Mouse (Mus musculus) intestine, embryonic 15.5 days (tissue): Measurements from ENCODE around the gene Zbtb5. TPM values are rescaled to one million over a fixed set of nuclear protein-coding genes. Genes with fewer than 3 reads are reported as not detected.
"Not testable (repeated sequence)": the region's sequence is repeated elsewhere in the genome, so short reads cannot be mapped to it uniquely, and the experiment has no call there.

Experiments
- ATAC-seq: fragments of 200-750 bp; cut with Nextera tagmentation; 2 replicates; pipeline ENCODE4 v1.8.0; 2017; ENCODE audit warnings: moderate TSS enrichment, moderate library complexity
- H3K27ac ChIP-seq: fragments of 300-500 bp; sonication (generic); 2 replicates; pipeline ENCODE4 v1.5.1; 2015; ENCODE audit warnings: mild to moderate bottlenecking, inconsistent platforms
- H3K27me3 ChIP-seq: fragments of 300-500 bp; sonication (generic); replicated peaks from 2 replicates; pipeline ENCODE4 v1.6.1; 2015; ENCODE audit warnings: inconsistent platforms
- H3K36me3 ChIP-seq: fragments of 300-500 bp; sonication (generic); 2 replicates; pipeline ENCODE4 v1.6.1; 2015; ENCODE audit warnings: inconsistent platforms
- H3K4me1 ChIP-seq: fragments of 300-500 bp; sonication (generic); replicated peaks from 2 replicates; pipeline ENCODE4 v1.6.1; 2015; ENCODE audit warnings: inconsistent platforms
- H3K4me2 ChIP-seq: fragments of 300-500 bp; sonication (generic); replicated peaks from 2 replicates; pipeline ENCODE4 v1.6.1; 2015; ENCODE audit warnings: mild to moderate bottlenecking, inconsistent platforms
- H3K4me3 ChIP-seq: fragments of 300-500 bp; sonication (generic); replicated peaks from 2 replicates; pipeline ENCODE4 v1.5.1; 2015; ENCODE audit warnings: inconsistent platforms
- H3K9ac ChIP-seq: fragments of 300-500 bp; sonication (generic); 2 replicates; pipeline ENCODE4 v1.6.1; 2015; ENCODE audit warnings: inconsistent platforms
- H3K9me3 ChIP-seq: fragments of 300-500 bp; sonication (generic); 2 replicates; pipeline ENCODE4 v1.6.1; 2016; ENCODE audit warnings: inconsistent platforms
- WGBS: fragments of 180-500 bp; shearing (Covaris S2); methylation state at CpG from one replicate; pipeline ENCODE4 v1.1.7; 2015; 5-methylcytosine and 5-hydroxymethylcytosine counted together
- polyA plus RNA-seq: library from polyadenylated mRNA; unstranded; fragments of >200 nt; fragmentation: Nextera tagmentation; extraction: Ambion mirVana; gene quantifications from 2 replicates; pipeline ENCODE4 v1.2.1, GENCODE M21; 2015

The Zbtb5 gene
- polyA plus RNA-seq, 1 experiment from 2014 or later = 16.5 TPM

DNA sequence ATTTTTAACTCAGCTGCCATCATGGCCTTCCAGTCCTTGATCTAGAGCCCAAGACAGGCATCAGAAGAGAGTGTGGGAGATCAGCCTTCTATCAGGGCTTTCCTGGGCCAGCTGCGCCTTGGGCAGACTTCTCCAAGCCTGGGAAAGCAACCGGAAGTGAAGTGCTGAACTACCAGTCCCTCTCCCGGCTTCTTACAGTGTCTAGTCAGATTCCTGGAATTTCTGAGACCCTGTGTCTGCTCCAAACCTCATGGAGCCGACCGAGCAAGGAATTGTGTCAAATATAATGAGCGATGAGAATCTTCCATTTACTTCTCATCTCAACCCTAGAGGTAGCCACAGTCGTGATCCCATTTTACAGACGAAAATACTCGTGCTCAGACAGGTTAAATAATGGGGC is 53.4 kb downstream of the Zbtb5 start:
- Histone ChIP-seq H3K4me1 (no peaks in the 10 kb centered on the region), H3K9me3 (no peaks in the 10 kb centered on the region), H3K36me3 (no peaks in the 10 kb centered on the region), H3K9ac (no peak overlapping the region), H3K27ac (no peak overlapping the region), H3K27me3 (no peaks in the 10 kb centered on the region), H3K4me3 (no peak overlapping the region), H3K4me2 (no peak overlapping the region)
- no peak for ATAC-seq
- 80% methylated on average over 9 of the region's 9 CpGs for WGBS

DNA sequence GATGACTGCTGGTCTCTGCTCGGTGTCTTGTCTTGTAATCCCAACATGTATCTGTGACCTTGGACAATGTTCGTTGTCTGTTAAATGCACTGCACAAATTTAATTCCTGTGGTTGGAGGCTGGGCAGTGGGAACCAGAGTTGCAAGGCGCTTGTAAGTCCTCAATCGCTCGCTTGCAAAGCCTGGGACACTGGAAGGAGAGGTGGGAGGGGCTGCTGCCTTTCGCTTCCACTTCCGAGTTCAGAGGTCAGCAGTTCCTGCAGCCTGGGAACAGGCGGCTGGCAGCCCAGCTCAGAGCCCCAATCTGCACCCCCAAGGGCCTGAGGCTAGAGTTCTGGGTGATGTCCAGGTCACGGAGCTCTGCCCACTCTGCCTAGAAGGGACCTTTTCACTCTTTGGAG is 59.2 kb downstream of the Zbtb5 start:
- no peak for ATAC-seq
- H3K4me3 ChIP-seq = no peak overlapping the region
- H3K4me1 ChIP-seq = no peaks in the 10 kb centered on the region
- WGBS = 74% methylated on average over 9 of the region's 9 CpGs
- H3K36me3 ChIP-seq = no peaks in the 10 kb centered on the region
- H3K9ac ChIP-seq = no peak overlapping the region
- H3K27ac ChIP-seq = no peak overlapping the region
- no peaks in the 10 kb centered on the region for H3K9me3 ChIP-seq
- H3K4me2 ChIP-seq = no peak overlapping the region
- no peaks in the 10 kb centered on the region for H3K27me3 ChIP-seq

DNA sequence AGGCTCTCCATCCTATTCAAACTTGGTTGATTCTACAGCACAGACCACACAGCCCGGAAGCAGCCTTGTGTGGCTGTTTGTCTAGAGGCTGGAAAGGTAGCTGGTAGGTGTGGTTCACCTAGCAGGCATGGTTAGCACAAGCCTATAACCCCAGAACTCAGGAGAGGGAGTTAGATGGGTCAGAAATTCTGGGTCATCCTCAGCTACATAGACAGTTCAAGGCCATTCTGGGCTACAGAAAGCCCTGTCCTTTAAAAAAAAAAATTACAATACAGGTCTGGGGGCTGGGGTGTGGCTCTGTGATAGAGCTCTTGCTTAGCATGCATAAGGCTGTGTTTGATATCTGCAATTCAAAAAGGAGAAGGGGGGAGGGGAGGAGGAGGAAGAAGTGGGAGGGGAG is 63.9 kb downstream of the Zbtb5 start:
- WGBS = 75% methylated on average over 1 of the region's 1 CpGs
- no peak overlapping the region for H3K9ac ChIP-seq
- no peak overlapping the region for H3K4me2 ChIP-seq
- no peak overlapping the region for H3K4me3 ChIP-seq
- H3K27me3 ChIP-seq = no peaks in the 10 kb centered on the region
- no peak overlapping the region for H3K27ac ChIP-seq
- H3K9me3 ChIP-seq = no peaks in the 10 kb centered on the region
- H3K36me3 ChIP-seq = no peaks in the 10 kb centered on the region
- no peaks in the 10 kb centered on the region for H3K4me1 ChIP-seq
- no peak for ATAC-seq

DNA sequence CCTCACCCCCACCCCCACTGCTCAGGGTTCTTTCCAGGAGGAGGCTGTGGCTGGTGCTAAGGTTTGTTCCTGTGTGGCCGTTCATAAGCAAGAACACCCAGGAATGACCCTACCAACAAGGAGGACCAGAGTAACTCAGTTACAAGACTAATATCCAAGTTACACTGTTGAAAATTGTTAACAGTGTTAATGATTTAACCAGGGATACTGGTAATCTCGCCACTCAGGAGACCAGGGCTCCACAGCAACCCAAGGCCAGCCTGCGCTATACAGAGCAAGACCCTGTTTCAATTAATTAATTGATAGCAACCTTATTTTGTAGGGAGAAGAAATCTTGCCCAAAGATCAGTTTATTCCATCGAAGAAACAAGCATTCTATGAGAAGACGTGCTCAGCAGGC is 64.7 kb downstream of the Zbtb5 start:
- Histone ChIP-seq H3K9ac (no peak overlapping the region), H3K4me1 (no peaks in the 10 kb centered on the region), H3K27me3 (no peaks in the 10 kb centered on the region), H3K4me3 (no peak overlapping the region), H3K36me3 (no peaks in the 10 kb centered on the region), H3K27ac (no peak overlapping the region), H3K4me2 (no peak overlapping the region), H3K9me3 (no peaks in the 10 kb centered on the region)
- no peak for ATAC-seq
- WGBS = 84% methylated on average over 5 of the region's 5 CpGs

DNA sequence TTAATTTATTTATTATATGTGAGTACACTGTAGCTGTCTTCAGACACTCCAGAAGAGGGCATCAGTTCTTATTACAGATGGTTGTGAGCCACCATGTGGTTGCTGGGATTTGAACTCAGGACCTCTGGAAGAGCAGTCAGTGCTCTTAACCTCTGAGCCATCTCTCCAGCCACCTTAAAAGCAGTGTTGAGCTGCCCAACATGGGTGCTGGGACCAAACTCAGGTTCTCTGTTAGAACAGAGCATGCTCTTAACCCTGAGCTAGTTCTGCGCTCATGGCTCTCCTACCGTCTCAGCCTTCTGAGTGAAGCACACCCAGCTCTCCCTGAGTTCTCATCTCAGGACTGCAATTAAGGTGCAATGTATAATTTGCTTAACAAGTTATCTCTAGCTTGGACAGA is 66.1 kb downstream of the Zbtb5 start:
- not testable (repeated sequence) for H3K4me1 ChIP-seq, H3K9ac ChIP-seq, H3K27me3 ChIP-seq, H3K4me3 ChIP-seq, H3K4me2 ChIP-seq, H3K27ac ChIP-seq, ATAC-seq, H3K36me3 ChIP-seq, H3K9me3 ChIP-seq
- WGBS = 94% methylated on average over 2 of the region's 2 CpGs

DNA sequence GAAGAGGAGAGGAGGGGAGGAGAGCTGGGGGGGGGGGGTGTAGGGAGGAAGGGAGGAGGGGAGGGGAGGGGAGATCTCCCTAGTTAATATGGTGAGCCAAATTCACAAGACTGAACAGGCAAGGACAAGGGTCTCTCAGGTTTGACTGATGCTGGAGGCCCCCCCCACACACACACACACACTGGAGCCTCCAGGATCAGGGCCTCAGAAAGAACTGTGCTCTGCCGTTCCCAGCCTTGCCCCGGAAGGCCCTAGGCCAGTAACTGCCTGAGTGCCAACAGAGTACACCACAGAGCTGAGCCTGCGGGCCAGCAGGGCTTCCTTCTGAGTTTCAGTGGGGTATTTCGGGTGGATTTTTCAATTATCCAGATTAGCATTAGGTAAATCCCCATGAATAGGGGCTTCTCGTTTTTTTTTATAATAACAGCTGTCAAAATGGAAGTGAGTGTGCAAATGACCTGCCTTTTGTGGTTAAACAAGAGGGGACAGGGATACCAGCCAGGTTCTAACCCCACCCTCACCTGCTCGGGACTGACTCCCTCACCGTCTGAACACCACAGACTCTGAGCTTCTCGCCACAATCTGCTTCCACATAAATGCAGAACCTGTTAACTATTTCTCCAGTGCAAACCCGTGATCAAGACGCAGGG is 67.7 kb downstream of the Zbtb5 start:
- no peak for ATAC-seq
- Histone ChIP-seq H3K27me3 (no peaks in the 10 kb centered on the region), H3K9me3 (no peaks in the 10 kb centered on the region), H3K4me3 (no peak overlapping the region), H3K9ac (no peak overlapping the region), H3K4me2 (no peak overlapping the region), H3K36me3 (no peaks in the 10 kb centered on the region), H3K4me1 (no peaks in the 10 kb centered on the region), H3K27ac (no peak overlapping the region)
- 83% methylated on average over 10 of the region's 10 CpGs for WGBS

DNA sequence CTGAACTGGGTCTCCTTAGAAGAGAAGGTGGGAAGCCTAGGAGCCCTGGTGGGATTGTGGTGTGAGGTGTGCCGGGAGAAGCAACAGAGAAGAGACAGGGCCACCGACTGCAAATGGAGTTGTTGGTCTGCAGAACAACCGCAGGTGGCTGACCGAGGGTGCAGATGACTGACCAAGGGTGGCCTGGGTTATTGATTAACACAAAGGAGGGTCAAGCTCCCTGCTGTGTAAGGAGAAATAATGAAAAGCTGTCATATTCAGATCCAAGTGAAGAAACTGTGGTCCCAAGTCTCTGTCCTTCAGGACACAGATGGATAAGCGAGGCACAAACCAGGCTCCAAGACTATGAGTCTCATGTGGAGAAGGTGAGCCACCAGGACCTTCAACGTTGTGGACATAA is 68.7 kb downstream of the Zbtb5 start:
- no peaks in the 10 kb centered on the region for H3K4me1 ChIP-seq
- H3K4me2 ChIP-seq = no peak overlapping the region
- ATAC-seq = no peak
- no peaks in the 10 kb centered on the region for H3K9me3 ChIP-seq
- no peaks in the 10 kb centered on the region for H3K36me3 ChIP-seq
- H3K27me3 ChIP-seq = no peaks in the 10 kb centered on the region
- no peak overlapping the region for H3K27ac ChIP-seq
- 74% methylated on average over 6 of the region's 6 CpGs for WGBS
- H3K9ac ChIP-seq = no peak overlapping the region
- no peak overlapping the region for H3K4me3 ChIP-seq

DNA sequence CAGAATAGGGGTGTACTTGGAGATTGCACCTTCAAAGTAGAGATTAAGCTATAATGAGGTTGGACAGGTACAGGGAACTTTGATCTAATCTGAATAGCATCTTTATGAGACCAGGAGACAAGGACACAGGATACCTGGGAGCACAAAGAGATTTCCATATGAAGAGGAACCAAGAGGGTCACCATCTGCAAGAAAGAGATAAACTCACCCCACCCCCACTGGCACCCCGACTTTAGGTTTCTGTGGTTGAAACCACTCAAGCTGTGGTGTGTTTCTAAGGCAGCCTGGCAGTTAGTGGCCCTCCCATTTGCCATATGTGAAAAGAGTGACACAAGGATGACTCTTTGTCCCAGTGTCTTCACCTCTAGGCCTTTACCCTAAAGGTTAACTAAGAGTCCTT is 70.0 kb downstream of the Zbtb5 start:
- ATAC-seq = no peak
- Histone ChIP-seq H3K36me3 (no peaks in the 10 kb centered on the region), H3K27me3 (no peaks in the 10 kb centered on the region), H3K4me2 (no peak overlapping the region), H3K9me3 (no peaks in the 10 kb centered on the region), H3K9ac (no peak overlapping the region), H3K27ac (no peak overlapping the region), H3K4me1 (no peaks in the 10 kb centered on the region), H3K4me3 (no peak overlapping the region)
- WGBS = 54% methylated on average over 1 of the region's 1 CpGs

Other genes starting within 250 kb of the Zbtb5 start
- 102 and 112 TPM in 2 replicates for gene Grhpr, start 31.0 kb downstream of the Zbtb5 start, polyA plus RNA-seq
- 34.8 and 35.9 TPM in 2 replicates for gene Polr1e, start 6.2 kb upstream of the Zbtb5 start, polyA plus RNA-seq
- 8.2 and 9.4 TPM in 2 replicates for gene Fbxo10, start 72.2 kb upstream of the Zbtb5 start, polyA plus RNA-seq
- gene Tomm5, start 95.7 kb upstream of the Zbtb5 start, polyA plus RNA-seq = 407 and 433 TPM in 2 replicates
- gene Frmpd1, start 172.5 kb upstream of the Zbtb5 start, polyA plus RNA-seq = 0.48 and 0.57 TPM in 2 replicates